Mouse (Mus musculus) gastrocnemius, postnatal 14 days (tissue): ENCODE results near the gene Atf1. TPM values are rescaled to one million over a fixed set of nuclear protein-coding genes. Genes with fewer than 3 reads are reported as not detected.

Experiments
- DNase-seq: peaks from one replicate; pipeline ENCODE4 v3.0.0; 2021; ENCODE audit warnings: mixed read lengths
- intact Hi-C: fragments of 180-260 bp; cut with DNase I; formaldehyde crosslinking; loops from one replicate; pipeline ENCODE4 v1.15.1; 2025; ENCODE audit warnings: low total_unique reads
- long read RNA-seq, 2 experiments: library from polyadenylated mRNA; stranded (forward); transcript quantifications; one replicate each; pipeline ENCODE4 v2.0.0; 2021
- total RNA-seq, 2 experiments: library from RNA; stranded (reverse); gene quantifications; 2 replicates each; pipeline ENCODE4 v1.2.3; 2021

Gene Atf1
- 10 to 100 TPM; 31.1 to 40.4 TPM for total RNA-seq
- long read RNA-seq, experiment 1, partial matches to known transcripts, result 1 of 2 reads
- long read RNA-seq, experiment 1, other reads (novel, unspliced or antisense), result 0 of 2 reads
- long read RNA-seq, experiment 2, transcript Atf1-201 (7 exons, 2,365 nt), result major isoform, 12 of 15 reads
- long read RNA-seq, experiment 2, partial matches to known transcripts, result 1 of 15 reads
- long read RNA-seq, experiment 2, other reads (novel, unspliced or antisense), result 2 of 15 reads

- intact Hi-C loops, result no loop called here
- DNase-seq, result peak; percentile 94
These were observed at the start of gene Atf1 for GRCm38 (mm10) chr15:100227663-100228534. TSS of gene Atf1 (plus strand) at chr15:100227819.

GRCm38 (mm10) chr15:100178487-100178886, 49.1 kb upstream of the Atf1 start:
- intact Hi-C loops, result no loop called here

GRCm38 (mm10) chr15:100179685-100180084, 47.9 kb upstream of the Atf1 start:
- intact Hi-C loops, result no loop called here
- no peak for DNase-seq

More at GRCm38 (mm10) chr15:100178487-100178886, 49.1 kb upstream of the Atf1 start:
- no peak for DNase-seq

- DNase-seq, result no peak
- intact Hi-C loops, result no loop called here
These were observed 47.4 kb upstream of the Atf1 start for GRCm38 (mm10) chr15:100180221-100180620.

- no peak for DNase-seq
- intact Hi-C loops, result no loop called here
These were observed 45.8 kb upstream of the Atf1 start for GRCm38 (mm10) chr15:100181841-100182240.

- DNase-seq, result no peak
- intact Hi-C loops, result no loop called here
These were observed 44.9 kb upstream of the Atf1 start for GRCm38 (mm10) chr15:100182526-100183280.

- intact Hi-C loops, result no loop called here
- no peak for DNase-seq
These were observed 44.1 kb upstream of the Atf1 start for GRCm38 (mm10) chr15:100183510-100183909.

- no peak for DNase-seq
- intact Hi-C loops, result no loop called here
These were observed 42.7 kb upstream of the Atf1 start for GRCm38 (mm10) chr15:100184821-100185496.

GRCm38 (mm10) chr15:100186234-100186633, 41.4 kb upstream of the Atf1 start:
- intact Hi-C loops, result no loop called here
- no peak for DNase-seq

GRCm38 (mm10) chr15:100186882-100187672, 40.5 kb upstream of the Atf1 start:
- no peak for DNase-seq
- intact Hi-C loops, result no loop called here

- intact Hi-C loops, result no loop called here
- no peak for DNase-seq
These were observed 39.1 kb upstream of the Atf1 start for GRCm38 (mm10) chr15:100188542-100188941.

GRCm38 (mm10) chr15:100188962-100189404, 38.6 kb upstream of the Atf1 start:
- intact Hi-C loops, result no loop called here
- no peak for DNase-seq

GRCm38 (mm10) chr15:100190083-100190482, 37.5 kb upstream of the Atf1 start:
- intact Hi-C loops, result no loop called here
- DNase-seq, result peak; percentile 17

GRCm38 (mm10) chr15:100198983-100199745, 28.5 kb upstream of the Atf1 start:
- intact Hi-C loops, result no loop called here
- DNase-seq, result peak; percentile 70

GRCm38 (mm10) chr15:100199790-100200189, 27.8 kb upstream of the Atf1 start:
- DNase-seq, result peak; percentile 45
- intact Hi-C loops, result no loop called here

- intact Hi-C loops, result no loop called here
- DNase-seq, result no peak
These were observed 25.8 kb upstream of the Atf1 start for GRCm38 (mm10) chr15:100201806-100202205.

- DNase-seq, result no peak
- intact Hi-C loops, result no loop called here
These were observed 25.1 kb upstream of the Atf1 start for GRCm38 (mm10) chr15:100202431-100203015.

GRCm38 (mm10) chr15:100204574-100204973, 23.0 kb upstream of the Atf1 start:
- intact Hi-C loops, result no loop called here
- no peak for DNase-seq
